Mouse (Mus musculus) gonadal fat pad, adult 2 months (tissue): ENCODE results near the gene Fbxo36. TPM values are rescaled to one million over a fixed set of nuclear protein-coding genes. Genes with fewer than 3 reads are reported as not detected.

Experiments
- DNase-seq: peaks from one replicate; pipeline ENCODE4 v3.0.0-alpha.2; 2012; ENCODE audit warnings: low read depth
- polyA plus RNA-seq: library from polyadenylated mRNA; depleted of rRNA; stranded (reverse); fragments of >200 nt; gene quantifications from 2 replicates; pipeline ENCODE4 v1.2.3, GENCODE M21; 2012

Gene Fbxo36
- polyA plus RNA-seq, 1 experiment = 24.8 TPM

- no peak for DNase-seq
Measured at GRCm38 (mm10) chr1:84855756-84856155, 16.1 kb downstream of the Fbxo36 start.

GRCm38 (mm10) chr1:84859597-84859996 is 20.0 kb downstream of the Fbxo36 start:
- no peak for DNase-seq

GRCm38 (mm10) chr1:84860360-84861254 is 21.0 kb downstream of the Fbxo36 start:
- DNase-seq = no peak

GRCm38 (mm10) chr1:84861255-84861630 is 21.6 kb downstream of the Fbxo36 start:
- DNase-seq = no peak

- no peak for DNase-seq
Measured at GRCm38 (mm10) chr1:84864645-84865044, 25.0 kb downstream of the Fbxo36 start.

- no peak for DNase-seq
Measured at GRCm38 (mm10) chr1:84866231-84866630, 26.6 kb downstream of the Fbxo36 start.

- DNase-seq = no peak
Measured at GRCm38 (mm10) chr1:84866706-84867230, 27.1 kb downstream of the Fbxo36 start.

GRCm38 (mm10) chr1:84868311-84868710 is 28.7 kb downstream of the Fbxo36 start:
- no peak for DNase-seq

GRCm38 (mm10) chr1:84868841-84869240 is 29.2 kb downstream of the Fbxo36 start:
- no peak for DNase-seq

- DNase-seq = no peak
Measured at GRCm38 (mm10) chr1:84869498-84869897, 29.9 kb downstream of the Fbxo36 start.

GRCm38 (mm10) chr1:84871131-84871530 is 31.5 kb downstream of the Fbxo36 start:
- no peak for DNase-seq

- DNase-seq = no peak
Measured at GRCm38 (mm10) chr1:84872105-84872504, 32.5 kb downstream of the Fbxo36 start.

GRCm38 (mm10) chr1:84872939-84873338 is 33.3 kb downstream of the Fbxo36 start:
- DNase-seq = no peak

- DNase-seq = no peak
Measured at GRCm38 (mm10) chr1:84877590-84877989, 37.9 kb downstream of the Fbxo36 start.

GRCm38 (mm10) chr1:84879571-84880120 is 40.0 kb downstream of the Fbxo36 start:
- no peak for DNase-seq

- no peak for DNase-seq
Measured at GRCm38 (mm10) chr1:84881248-84882065, 41.8 kb downstream of the Fbxo36 start.

GRCm38 (mm10) chr1:84882066-84882532 is 42.5 kb downstream of the Fbxo36 start:
- no peak for DNase-seq

- DNase-seq = no peak
Measured at GRCm38 (mm10) chr1:84882937-84883336, 43.3 kb downstream of the Fbxo36 start.

GRCm38 (mm10) chr1:84883889-84884288 is 44.2 kb downstream of the Fbxo36 start:
- no peak for DNase-seq

GRCm38 (mm10) chr1:84885174-84885573 is 45.5 kb downstream of the Fbxo36 start:
- DNase-seq = no peak

- DNase-seq = no peak
Measured at GRCm38 (mm10) chr1:84885921-84886320, 46.3 kb downstream of the Fbxo36 start.
